Comparison of ENCODE assay signal across 8 mouse cellular contexts in the genomic region with DNA sequence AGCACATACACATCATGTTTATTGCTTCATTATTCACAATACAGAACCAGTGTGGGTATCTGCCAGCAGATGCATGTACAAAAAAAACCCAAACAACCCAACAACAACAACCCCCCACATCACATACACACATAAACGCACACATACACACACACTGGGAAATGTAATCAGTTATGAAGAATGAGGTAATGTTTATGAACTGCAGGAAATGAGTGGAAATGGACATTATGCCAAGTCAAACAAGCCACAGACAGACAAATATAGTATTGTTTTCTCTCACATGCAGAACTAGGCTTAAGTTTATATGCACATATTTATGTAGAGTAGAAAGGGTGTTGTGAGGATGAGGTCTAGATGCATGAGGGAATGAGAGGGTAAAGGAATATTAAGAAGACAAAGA. TPM values are rescaled to one million over a fixed set of nuclear protein-coding genes. Genes with fewer than 3 reads are reported as not detected.
DNase-seq lines count a peak whose midpoint lies in the region; ATAC-seq lines count a peak whose summit lies in the region.

No protein-coding gene starts in this region.

- ATAC-seq in heart, embryonic 11.5 days (replicated peaks; ENCODE audit: insufficient number of reproducible peaks, low FRiP score, low TSS enrichment), result no peak
- ATAC-seq in intestine, embryonic 15.5 days, result no peak
- no peak for ATAC-seq in midbrain, embryonic 11.5 days (ENCODE audit: low FRiP score)

- DNase-seq in heart, postnatal 25 days (ENCODE audit: low spot score), result no peak
- DNase-seq in embryonic facial prominence, embryonic 10.5 days (ENCODE audit: low spot score), result no peak
- no peak for DNase-seq in midbrain, embryonic 11.5 days (ENCODE audit: low spot score, missing footprints)
- no peak for DNase-seq in right cerebral cortex, postnatal 4 days
- no peak for DNase-seq in urinary bladder, adult 2 months (ENCODE audit: low spot score)
- no peak for DNase-seq in testis, postnatal 14 days (ENCODE audit: low spot score)

- H3K36me3 ChIP-seq in heart, embryonic 11.5 days (ENCODE audit: control insufficient read depth, insufficient read depth, low read length), result 0 out of 2 replicates have a peak, but pooled peaks cover 6% of the 10 kb centered on the region
- peaks cover 15% of the 10 kb centered on the region for H3K36me3 ChIP-seq in embryonic facial prominence, embryonic 10.5 days (replicated peaks)
- H3K36me3 ChIP-seq in intestine, embryonic 15.5 days, result peaks cover 7% of the 10 kb centered on the region
- H3K36me3 ChIP-seq in midbrain, embryonic 11.5 days (ENCODE audit: control insufficient read depth, insufficient read depth, low read length), result no peaks in the 10 kb centered on the region

- H3K27me3 ChIP-seq in heart, embryonic 11.5 days (ENCODE audit: control insufficient read depth, insufficient read depth, low read length), result no peaks in the 10 kb centered on the region
- no peaks in the 10 kb centered on the region for H3K27me3 ChIP-seq in embryonic facial prominence, embryonic 10.5 days (replicated peaks; ENCODE audit: low read depth, poor library complexity, severe bottlenecking)
- no peaks in the 10 kb centered on the region for H3K27me3 ChIP-seq in intestine, embryonic 15.5 days (replicated peaks)
- no peaks in the 10 kb centered on the region for H3K27me3 ChIP-seq in midbrain, embryonic 11.5 days (ENCODE audit: control insufficient read depth, insufficient read depth, low read length)

- H3K9me3 ChIP-seq in heart, embryonic 11.5 days (replicated peaks; ENCODE audit: control insufficient read depth, low read length), result no peaks in the 10 kb centered on the region
- no peaks in the 10 kb centered on the region for H3K9me3 ChIP-seq in embryonic facial prominence, embryonic 10.5 days
- H3K9me3 ChIP-seq in intestine, embryonic 15.5 days, result no peaks in the 10 kb centered on the region
- no peaks in the 10 kb centered on the region for H3K9me3 ChIP-seq in midbrain, embryonic 11.5 days (ENCODE audit: control insufficient read depth, low read length)

- H3K4me1 ChIP-seq in heart, embryonic 11.5 days (ENCODE audit: control insufficient read depth, insufficient read depth, low read length), result peaks cover 16% of the 10 kb centered on the region
- peaks cover 18% of the 10 kb centered on the region for H3K4me1 ChIP-seq in embryonic facial prominence, embryonic 10.5 days
- H3K4me1 ChIP-seq in intestine, embryonic 15.5 days (replicated peaks), result peaks cover 18% of the 10 kb centered on the region
- H3K4me1 ChIP-seq in midbrain, embryonic 11.5 days (ENCODE audit: control insufficient read depth, insufficient read depth, low read length), result no peaks in the 10 kb centered on the region; the same call in 1 of the 2 replicates

- H3K9ac ChIP-seq in heart, embryonic 11.5 days (ENCODE audit: low read depth, low read length), result no peak overlapping the region
- no peak overlapping the region for H3K9ac ChIP-seq in intestine, embryonic 15.5 days
- H3K9ac ChIP-seq in midbrain, embryonic 11.5 days (ENCODE audit: low read length), result 0 out of 2 replicates have a peak overlapping the region, but pooled peaks have one; percentile 22

- H3K27ac ChIP-seq in heart, embryonic 11.5 days (ENCODE audit: low read depth, low read length), result peak overlapping the region; percentile 98
- H3K27ac ChIP-seq in embryonic facial prominence, embryonic 10.5 days (replicated peaks), result no peak overlapping the region
- peak overlapping the region; percentile 32; the same call in 1 of the 2 replicates for H3K27ac ChIP-seq in intestine, embryonic 15.5 days
- no peak overlapping the region for H3K27ac ChIP-seq in midbrain, embryonic 11.5 days (ENCODE audit: low read depth, low read length)

- H3K4me2 ChIP-seq in heart, embryonic 11.5 days, result peak overlapping the region; percentile 62
- peak overlapping the region; percentile 62 for H3K4me2 ChIP-seq in intestine, embryonic 15.5 days (replicated peaks)
- H3K4me2 ChIP-seq in midbrain, embryonic 11.5 days, result peak overlapping the region; percentile 68; the same call in 1 of the 2 replicates

- H3K4me3 ChIP-seq in heart, embryonic 11.5 days (ENCODE audit: low read depth, low read length), result peak overlapping the region; percentile 76
- H3K4me3 ChIP-seq in embryonic facial prominence, embryonic 10.5 days, result peak overlapping the region; percentile 72
- peak overlapping the region; percentile 71 for H3K4me3 ChIP-seq in intestine, embryonic 15.5 days (replicated peaks)
- no peak overlapping the region for H3K4me3 ChIP-seq in midbrain, embryonic 11.5 days (ENCODE audit: low read depth, low read length)

- intact Hi-C loops in heart, postnatal 25 days (cut with DNase I), result loop anchor here (10.0 kb wide), 1 partner anchor 804 kb away; the partner anchor contains the start of gene Mfsd14b

- WGBS in heart, embryonic 11.5 days (ENCODE audit: insufficient replicate concordance), result 55% methylated on average over 1 of the region's 1 CpGs
- WGBS in embryonic facial prominence, embryonic 10.5 days, result 88% methylated on average over 1 of the region's 1 CpGs
- 35% methylated on average over 1 of the region's 1 CpGs for WGBS in intestine, embryonic 15.5 days
- 93% methylated on average over 1 of the region's 1 CpGs for WGBS in midbrain, embryonic 11.5 days

RNA-seq across cellular contexts. Expression of gene Aaed1, which starts 1.2 kb away (rescaled TPM):
- polyA plus RNA-seq in heart, embryonic 11.5 days (2014; fragmentation: Nextera tagmentation; extraction: Ambion mirVana), result 68.4 and 71.4 TPM in 2 replicates
- total RNA-seq in heart, postnatal 25 days (2021), result 10 to 100 TPM; 56.6 to 60.1 TPM
- polyA plus RNA-seq in embryonic facial prominence, embryonic 10.5 days (2016; fragmentation: Nextera tagmentation; extraction: Ambion mirVana), result 31.3 and 33.5 TPM in 2 replicates
- 41.3 and 42.4 TPM in 2 replicates for polyA plus RNA-seq in intestine, embryonic 15.5 days (2015; fragmentation: Nextera tagmentation; extraction: Ambion mirVana)
- 19.5 and 21.4 TPM in 2 replicates for polyA plus RNA-seq in midbrain, embryonic 11.5 days (2014; fragmentation: Nextera tagmentation; extraction: Ambion mirVana)
- 52.8 and 61.5 TPM in 2 replicates for polyA plus RNA-seq in urinary bladder, adult 2 months (2012; rRNA removed)

RNA-seq across cellular contexts. Expression of gene Cdc14b, which starts 36.2 kb away (rescaled TPM):
- polyA plus RNA-seq in heart, embryonic 11.5 days (2014; fragmentation: Nextera tagmentation; extraction: Ambion mirVana), result 21.6 and 29.5 TPM in 2 replicates
- total RNA-seq in heart, postnatal 25 days (2021), result 1 to 10 TPM; 7.0 to 9.0 TPM
- 28.4 and 32.2 TPM in 2 replicates for polyA plus RNA-seq in embryonic facial prominence, embryonic 10.5 days (2016; fragmentation: Nextera tagmentation; extraction: Ambion mirVana)
- polyA plus RNA-seq in intestine, embryonic 15.5 days (2015; fragmentation: Nextera tagmentation; extraction: Ambion mirVana), result 17.5 and 19.7 TPM in 2 replicates
- 7.7 and 8.8 TPM in 2 replicates for polyA plus RNA-seq in midbrain, embryonic 11.5 days (2014; fragmentation: Nextera tagmentation; extraction: Ambion mirVana)
- polyA plus RNA-seq in urinary bladder, adult 2 months (2012; rRNA removed), result 11.7 and 12.5 TPM in 2 replicates

RNA-seq across cellular contexts. Expression of gene Ctsl, which starts 59.4 kb away (rescaled TPM):
- polyA plus RNA-seq in heart, embryonic 11.5 days (2014; fragmentation: Nextera tagmentation; extraction: Ambion mirVana), result 296 and 339 TPM in 2 replicates
- 100 to 1,000 TPM; 227 to 243 TPM for total RNA-seq in heart, postnatal 25 days (2021)
- polyA plus RNA-seq in embryonic facial prominence, embryonic 10.5 days (2016; fragmentation: Nextera tagmentation; extraction: Ambion mirVana), result 121 and 132 TPM in 2 replicates
- 195 and 213 TPM in 2 replicates for polyA plus RNA-seq in intestine, embryonic 15.5 days (2015; fragmentation: Nextera tagmentation; extraction: Ambion mirVana)
- 142 and 147 TPM in 2 replicates for polyA plus RNA-seq in midbrain, embryonic 11.5 days (2014; fragmentation: Nextera tagmentation; extraction: Ambion mirVana)
- polyA plus RNA-seq in urinary bladder, adult 2 months (2012; rRNA removed), result 265 and 306 TPM in 2 replicates

Comparison
In these comparisons a context has a peak if more than half of its experiments do, and no peak if none do; other contexts are left out.
1. H3K27ac ChIP-seq: peak in heart, embryonic 11.5 days (single experiment) and intestine, embryonic 15.5 days (single experiment); none in embryonic facial prominence, embryonic 10.5 days (single experiment) and midbrain, embryonic 11.5 days (single experiment).
2. Peak in every context shown above with its lines, with median percentiles within 50 percentile points of each other: H3K4me2 ChIP-seq.